Mouse (Mus musculus) heart, embryonic 12.5 days (tissue): Measurements from ENCODE around the gene Skp2. TPM values are rescaled to one million over a fixed set of nuclear protein-coding genes. Genes with fewer than 3 reads are reported as not detected.

Experiments used
- polyA plus RNA-seq: library from polyadenylated mRNA; unstranded; fragments of >200 nt; fragmentation: Nextera tagmentation; extraction: Ambion mirVana; gene quantifications from 2 replicates; pipeline ENCODE4 v1.2.1, GENCODE M21; 2016

Gene Skp2
- polyA plus RNA-seq, 1 experiment from 2014 or later = 43.3 TPM

Other genes starting within 250 kb of the Skp2 start
- gene Ranbp3l, start 187.5 kb downstream of the Skp2 start, polyA plus RNA-seq = 0.36 and 0.63 TPM in 2 replicates
- gene Nadk2, start 84.2 kb downstream of the Skp2 start, polyA plus RNA-seq = 72.6 and 73.2 TPM in 2 replicates
- gene Lmbrd2, start 14.9 kb downstream of the Skp2 start, polyA plus RNA-seq = 2.1 and 3.3 TPM in 2 replicates
- gene Ugt3a1, start 121.5 kb upstream of the Skp2 start, polyA plus RNA-seq = not detected in 2 replicates
- not detected in 2 replicates for gene Ugt3a2, start 180.1 kb upstream of the Skp2 start, polyA plus RNA-seq